Comparison of ENCODE assay signal across 26 mouse cellular contexts in genomic region chr2:93890143-93890542, GRCm38 (mm10). TPM values are rescaled to one million over a fixed set of nuclear protein-coding genes. Genes with fewer than 3 reads are reported as not detected.
DNase-seq lines count a peak whose midpoint lies in the region; ATAC-seq and TF ChIP-seq lines count a peak whose summit lies in the region.
"Had no signal": no experiment of that assay in that cellular context is flagged by ENCODE, and none has a peak within 500 bp of the region (broad histone marks: within the 10 kb centered on the region; RNA-seq: fewer than 3 reads in every experiment).

No protein-coding gene starts in this region.

- H3K9ac ChIP-seq in kidney, embryonic 14.5 days (ENCODE audit: low read depth, low read length): no peak overlapping the region
- 0 out of 2 replicates have a peak overlapping the region, but pooled peaks have one; percentile 2 for H3K9ac ChIP-seq in forebrain, embryonic 13.5 days
- no peak overlapping the region for H3K9ac ChIP-seq in midbrain, postnatal 0 days (replicated peaks; ENCODE audit: low read length, poor library complexity, severe bottlenecking)
- H3K9ac ChIP-seq: embryonic facial prominence, embryonic 15.5 days; heart, embryonic 12.5 days; hindbrain, embryonic 15.5 days had no signal

- no peaks in the 10 kb centered on the region for H3K36me3 ChIP-seq in kidney, adult 2 months (ENCODE audit: control insufficient read depth, insufficient read depth, low read length)
- H3K36me3 ChIP-seq in kidney, embryonic 14.5 days (ENCODE audit: control insufficient read depth, insufficient read depth, low read length): no peaks in the 10 kb centered on the region
- no peaks in the 10 kb centered on the region for H3K36me3 ChIP-seq in forebrain, embryonic 13.5 days (ENCODE audit: poor library complexity, severe bottlenecking)
- no peaks in the 10 kb centered on the region for H3K36me3 ChIP-seq in midbrain, postnatal 0 days (ENCODE audit: insufficient read depth, low read length)
- H3K36me3 ChIP-seq: embryonic facial prominence, embryonic 15.5 days; G1E; heart, embryonic 12.5 days; hindbrain, embryonic 15.5 days had no signal

- no peak for TF ChIP-seq CTCF in kidney, adult 2 months (conservative IDR thresholded peaks at IDR 0.05; ENCODE audit: insufficient read depth, insufficient read length, low read depth, low read length)
- TF ChIP-seq CTCF in midbrain, postnatal 0 days (IDR thresholded peaks at IDR 0.05): no peak

- H3K4me1 ChIP-seq in kidney, adult 2 months (ENCODE audit: control insufficient read depth, insufficient read depth, low read length): peaks cover 6% of the 10 kb centered on the region; the same call in 1 of the 2 replicates
- 0 out of 2 replicates have a peak, but pooled peaks cover 9% of the 10 kb centered on the region for H3K4me1 ChIP-seq in kidney, embryonic 14.5 days (ENCODE audit: control insufficient read depth, insufficient read depth, low read length)
- H3K4me1 ChIP-seq in forebrain, embryonic 13.5 days: peaks cover 30% of the 10 kb centered on the region
- H3K4me1 ChIP-seq in midbrain, postnatal 0 days (ENCODE audit: insufficient read depth, low read length): no peaks in the 10 kb centered on the region

- ATAC-seq in kidney, embryonic 14.5 days (ENCODE audit: low FRiP score, low TSS enrichment): no peak
- no peak for ATAC-seq in forebrain, embryonic 13.5 days
- ATAC-seq in midbrain, postnatal 0 days (ENCODE audit: low FRiP score): no peak
- ATAC-seq: activated CD4-positive, CD25-positive, alpha-beta regulatory T cell, adult 4 months; CD4-positive, CD25-positive, alpha-beta regulatory T cell, adult 4 months; inflammation-experienced regulatory T-cells, adult 6 months had no signal

- no peak for TF ChIP-seq POLR2A in kidney, adult 2 months (IDR thresholded peaks at IDR 0.05; ENCODE audit: low read depth, low read length)

- no peak overlapping the region for H3K4me2 ChIP-seq in kidney, embryonic 14.5 days (replicated peaks; ENCODE audit: low read depth, low read length)
- H3K4me2 ChIP-seq in forebrain, embryonic 13.5 days: no peak overlapping the region
- no peak overlapping the region for H3K4me2 ChIP-seq in midbrain, postnatal 0 days (ENCODE audit: low read depth, low read length, poor library complexity, severe bottlenecking)
- H3K4me2 ChIP-seq: embryonic facial prominence, embryonic 15.5 days; heart, embryonic 12.5 days; hindbrain, embryonic 15.5 days had no signal

- H3K27ac ChIP-seq in kidney, adult 2 months (ENCODE audit: insufficient read depth, low read depth, low read length): no peak overlapping the region
- no peak overlapping the region for H3K27ac ChIP-seq in kidney, embryonic 14.5 days (ENCODE audit: low read depth, low read length)
- peak overlapping the region; percentile 98; the same call in 1 of the 2 replicates for H3K27ac ChIP-seq in forebrain, embryonic 13.5 days
- no peak overlapping the region for H3K27ac ChIP-seq in midbrain, postnatal 0 days (ENCODE audit: low read depth, low read length)
- H3K27ac ChIP-seq: embryonic facial prominence, embryonic 15.5 days; gastrocnemius, adult 2 months had no signal

- 79% methylated on average over 8 of the region's 8 CpGs for WGBS in kidney, adult 2 months
- 80% methylated on average over 8 of the region's 8 CpGs for WGBS in kidney, embryonic 14.5 days
- WGBS in forebrain, embryonic 13.5 days: 79% methylated on average over 8 of the region's 8 CpGs
- WGBS in midbrain, postnatal 0 days: 77% methylated on average over 8 of the region's 8 CpGs

- H3K4me3 ChIP-seq in kidney, adult 2 months (ENCODE audit: insufficient read depth, low read depth, low read length): no peak overlapping the region
- H3K4me3 ChIP-seq in kidney, embryonic 14.5 days (ENCODE audit: low read length): no peak overlapping the region
- no peak overlapping the region for H3K4me3 ChIP-seq in forebrain, embryonic 13.5 days
- H3K4me3 ChIP-seq in midbrain, postnatal 0 days (ENCODE audit: low read depth, low read length): no peak overlapping the region
- H3K4me3 ChIP-seq: embryonic facial prominence, embryonic 15.5 days; erythroblast, embryonic 14.5 days; gastrocnemius, adult 2 months; heart, embryonic 12.5 days; hindbrain, embryonic 15.5 days had no signal

- no peaks in the 10 kb centered on the region for H3K27me3 ChIP-seq in kidney, adult 2 months (replicated peaks; ENCODE audit: control insufficient read depth, insufficient read depth, low read length)
- H3K27me3 ChIP-seq in kidney, embryonic 14.5 days (ENCODE audit: control insufficient read depth, insufficient read depth, low read length): no peaks in the 10 kb centered on the region
- no peaks in the 10 kb centered on the region for H3K27me3 ChIP-seq in forebrain, embryonic 13.5 days
- no peaks in the 10 kb centered on the region for H3K27me3 ChIP-seq in midbrain, postnatal 0 days (ENCODE audit: insufficient read depth, low read length)
- H3K27me3 ChIP-seq: embryonic facial prominence, embryonic 15.5 days; heart, embryonic 12.5 days; hindbrain, embryonic 15.5 days had no signal

- intact Hi-C loops in left cerebral cortex, postnatal 36 days (cut with DNase I): no loop called here

- peak; percentile 28 for DNase-seq in kidney, adult 2 months
- DNase-seq in 3134 (ENCODE audit: extremely low read depth, insufficient read length, low spot score) (peak; percentile 37), MN1 (ENCODE audit: low spot score) (peak; percentile 56)
- no peak for DNase-seq in midbrain, postnatal 0 days (ENCODE audit: low spot score)
- DNase-seq in left cerebral cortex, adult 18-20 months (ENCODE audit: low spot score in 2 of 2): no peak
- DNase-seq in left cerebral cortex, postnatal 36 days (ENCODE audit: low spot score in 2 of 2): no peak
- DNase-seq: adrenal gland, postnatal 25 days; B cell, adult 2 months; cerebellum, adult 2 months; gastrocnemius, adult 2 months; gastrocnemius, postnatal 25 days had no signal

- H3K9me3 ChIP-seq in kidney, embryonic 14.5 days (ENCODE audit: control insufficient read depth, low read length): no peaks in the 10 kb centered on the region
- H3K9me3 ChIP-seq in forebrain, embryonic 13.5 days (replicated peaks): no peaks in the 10 kb centered on the region
- no peaks in the 10 kb centered on the region for H3K9me3 ChIP-seq in midbrain, postnatal 0 days (ENCODE audit: low read length)
- H3K9me3 ChIP-seq: embryonic facial prominence, embryonic 15.5 days; G1E; heart, embryonic 12.5 days; hindbrain, embryonic 15.5 days had no signal

RNA-seq across cellular contexts. Expression of gene Accsl, which starts 21.2 kb away (rescaled TPM):
- polyA plus RNA-seq in kidney, adult 2 months (2012; rRNA removed): 0.16 and 0.17 TPM in 2 replicates
- not detected in 2 replicates for polyA plus RNA-seq in kidney, embryonic 14.5 days (2014; fragmentation: Nextera tagmentation; extraction: Ambion mirVana)
- 0.28 and 0.98 TPM in 2 replicates for polyA plus RNA-seq in forebrain, embryonic 13.5 days (2015; fragmentation: Nextera tagmentation; extraction: Ambion mirVana)
- total RNA-seq in midbrain, postnatal 0 days (2014; rRNA removed): 0.52 TPM in 1 of 2 replicates, not detected in the other
- polyA plus RNA-seq in midbrain, postnatal 0 days (2015; fragmentation: Nextera tagmentation; extraction: Ambion mirVana): 0.11 and 0.51 TPM in 2 replicates
- under 1 TPM in 1 of 2 experiments, not detected in 1; 0.21 TPM for total RNA-seq in left cerebral cortex, adult 18-20 months (2021)
- total RNA-seq in left cerebral cortex, postnatal 36 days (2021): 1 to 10 TPM in 1 of 2 experiments, under 1 TPM in 1; 0.79 to 1.7 TPM
- total RNA-seq: G1E; gastrocnemius, adult 2 months; gastrocnemius, postnatal 25 days; granulocyte monocyte progenitor cell, adult 5-6 weeks; heart, adult 8-10 months; heart, postnatal 25 days had no signal
- polyA plus RNA-seq: activated CD4-positive, CD25-positive, alpha-beta regulatory T cell, adult 4 months; CD4-positive, CD25-positive, alpha-beta regulatory T cell, adult 4 months; embryonic facial prominence, embryonic 11.5 days; erythroblast, embryonic 14.5 days; G1E; heart, embryonic 12.5 days; heart, embryonic 16.5 days; inflammation-experienced regulatory T-cells, adult 6 months had no signal

RNA-seq across cellular contexts. Expression of gene Accs, which starts 40.4 kb away (rescaled TPM):
- 14.8 and 16.3 TPM in 2 replicates for polyA plus RNA-seq in kidney, adult 2 months (2012; rRNA removed)
- 7.3 and 10.8 TPM in 2 replicates for polyA plus RNA-seq in kidney, embryonic 14.5 days (2014; fragmentation: Nextera tagmentation; extraction: Ambion mirVana)
- 8.1 and 10.1 TPM in 2 replicates for polyA plus RNA-seq in forebrain, embryonic 13.5 days (2015; fragmentation: Nextera tagmentation; extraction: Ambion mirVana)
- 10.8 and 12.1 TPM in 2 replicates for total RNA-seq in midbrain, postnatal 0 days (2014; rRNA removed)
- 4.7 and 4.9 TPM in 2 replicates for polyA plus RNA-seq in midbrain, postnatal 0 days (2015; fragmentation: Nextera tagmentation; extraction: Ambion mirVana)
- total RNA-seq in left cerebral cortex, adult 18-20 months (2021): 1 to 10 TPM; 3.4 to 4.9 TPM
- 1 to 10 TPM; 2.5 to 4.0 TPM for total RNA-seq in left cerebral cortex, postnatal 36 days (2021)
- polyA plus RNA-seq: erythroblast, embryonic 14.5 days had no signal

Comparison
In these comparisons a context has a peak if more than half of its experiments do, and no peak if none do; other contexts are left out.
1. DNase-seq: peak in kidney, adult 2 months (single experiment), 3134 (single experiment) and MN1 (single experiment); none in midbrain, postnatal 0 days (single experiment), left cerebral cortex, adult 18-20 months (0 of 2) and left cerebral cortex, postnatal 36 days (0 of 2).